In genomic region chr10:97497646-97498045, GRCm38 (mm10) we compare ENCODE assay signal across 24 mouse cellular contexts. TPM values are rescaled to one million over a fixed set of nuclear protein-coding genes. Genes with fewer than 3 reads are reported as not detected.
DNase-seq lines count a peak whose midpoint lies in the region; ATAC-seq and TF ChIP-seq lines count a peak whose summit lies in the region.
"Had no signal": no experiment of that assay in that cellular context is flagged by ENCODE, and none has a peak within 500 bp of the region (broad histone marks: within the 10 kb centered on the region; RNA-seq: fewer than 3 reads in every experiment).

No protein-coding gene starts in this region.

- peaks cover 2% of the 10 kb centered on the region; the same call in 1 of the 2 replicates for H3K36me3 ChIP-seq in limb, embryonic 14.5 days (ENCODE audit: control insufficient read depth, insufficient read depth, low read length)
- no peaks in the 10 kb centered on the region for H3K36me3 ChIP-seq in limb, embryonic 10.5 days
- H3K36me3 ChIP-seq: embryonic facial prominence, embryonic 10.5 days; embryonic facial prominence, embryonic 12.5 days; forebrain, embryonic 15.5 days; G1E had no signal

- TF ChIP-seq POLR2A in limb, embryonic 14.5 days (IDR thresholded peaks at IDR 0.05; ENCODE audit: borderline replicate concordance, extremely low read depth, insufficient read depth, insufficient read length): no peak

- no peak overlapping the region for H3K4me2 ChIP-seq in limb, embryonic 14.5 days (replicated peaks; ENCODE audit: low read depth, low read length, severe bottlenecking)
- H3K4me2 ChIP-seq: embryonic facial prominence, embryonic 12.5 days; forebrain, embryonic 13.5 days; forebrain, embryonic 15.5 days had no signal

- TF ChIP-seq CTCF in gastrocnemius, adult 2 months (IDR thresholded peaks at IDR 0.05): no peak

- H3K4me1 ChIP-seq in limb, embryonic 14.5 days (ENCODE audit: control insufficient read depth, insufficient read depth, low read length): no peaks in the 10 kb centered on the region
- no peaks in the 10 kb centered on the region for H3K4me1 ChIP-seq in limb, embryonic 10.5 days
- H3K4me1 ChIP-seq: embryonic facial prominence, embryonic 10.5 days; embryonic facial prominence, embryonic 12.5 days; forebrain, embryonic 15.5 days had no signal

- H3K9ac ChIP-seq in limb, embryonic 14.5 days (ENCODE audit: low read depth, low read length, severe bottlenecking): no peak overlapping the region
- H3K9ac ChIP-seq: embryonic facial prominence, embryonic 12.5 days; forebrain, embryonic 13.5 days; forebrain, embryonic 15.5 days; forebrain, postnatal 0 days had no signal

- WGBS in limb, embryonic 14.5 days: 49% methylated on average over 5 of the region's 5 CpGs
- WGBS in limb, embryonic 10.5 days: 61% methylated on average over 5 of the region's 5 CpGs

- H3K9me3 ChIP-seq in limb, embryonic 14.5 days (ENCODE audit: control insufficient read depth, low read length): no peaks in the 10 kb centered on the region
- no peaks in the 10 kb centered on the region for H3K9me3 ChIP-seq in limb, embryonic 10.5 days (replicated peaks)
- H3K9me3 ChIP-seq: embryonic facial prominence, embryonic 10.5 days; embryonic facial prominence, embryonic 12.5 days; forebrain, embryonic 13.5 days; forebrain, embryonic 15.5 days had no signal

- peak; percentile 16 for DNase-seq in adrenal gland, postnatal 10 days
- no peak for DNase-seq in adrenal gland, postnatal 25 days
- peak; percentile 57 for DNase-seq in gastrocnemius, adult 2 months
- no peak for DNase-seq in gastrocnemius, adult 18-20 months (ENCODE audit: low spot score)
- DNase-seq in gastrocnemius, postnatal 14 days: peak; percentile 41
- no peak for DNase-seq in gastrocnemius, adult 8-10 months (ENCODE audit: low spot score in 2 of 2)
- no peak for DNase-seq in limb, embryonic 14.5 days (ENCODE audit: low spot score)
- DNase-seq in limb, embryonic 10.5 days (ENCODE audit: low spot score): no peak
- DNase-seq: B cell, adult 2 months; cerebellum, adult 11-12 months; cerebellum, adult 2 months; cerebellum, adult 9-10 months; cerebellum, postnatal 10 days; cerebellum, postnatal 25 days; forebrain, postnatal 0 days had no signal

- intact Hi-C loops in gastrocnemius, adult 2 months (cut with DNase I): no loop called here
- intact Hi-C loops in gastrocnemius, postnatal 14 days (cut with DNase I; ENCODE audit: low total_unique reads): no loop called here

- peak overlapping the region; percentile 2; the same call in 1 of the 2 replicates for H3K27ac ChIP-seq in gastrocnemius, adult 2 months
- 0 out of 2 replicates have a peak overlapping the region, but pooled peaks have one; percentile 10 for H3K27ac ChIP-seq in limb, embryonic 14.5 days (replicated peaks; ENCODE audit: low read depth, low read length)
- H3K27ac ChIP-seq in limb, embryonic 10.5 days: no peak overlapping the region
- H3K27ac ChIP-seq: embryonic facial prominence, embryonic 10.5 days; embryonic facial prominence, embryonic 12.5 days; forebrain, embryonic 13.5 days; forebrain, embryonic 15.5 days had no signal

- H3K27me3 ChIP-seq in limb, embryonic 14.5 days (ENCODE audit: control insufficient read depth, insufficient read depth, low read length): no peaks in the 10 kb centered on the region
- no peaks in the 10 kb centered on the region for H3K27me3 ChIP-seq in limb, embryonic 10.5 days (ENCODE audit: low read depth, poor library complexity, severe bottlenecking)
- H3K27me3 ChIP-seq: CH12.LX; embryonic facial prominence, embryonic 12.5 days; forebrain, embryonic 13.5 days; forebrain, embryonic 15.5 days; Patski had no signal

- ATAC-seq in limb, embryonic 14.5 days (ENCODE audit: low FRiP score, low read depth): no peak
- ATAC-seq: activated CD4-positive, CD25-positive, alpha-beta regulatory T cell, adult 4 months; CD4-positive, CD25-positive, alpha-beta regulatory T cell, adult 4 months; forebrain, embryonic 13.5 days; forebrain, embryonic 15.5 days; forebrain, postnatal 0 days; Patski had no signal

- peak overlapping the region; percentile 15 for H3K4me3 ChIP-seq in gastrocnemius, adult 2 months
- H3K4me3 ChIP-seq in limb, embryonic 14.5 days (replicated peaks; ENCODE audit: low read length): no peak overlapping the region
- no peak overlapping the region for H3K4me3 ChIP-seq in limb, embryonic 10.5 days
- H3K4me3 ChIP-seq: embryonic facial prominence, embryonic 10.5 days; embryonic facial prominence, embryonic 12.5 days; forebrain, embryonic 13.5 days; forebrain, embryonic 15.5 days had no signal

RNA-seq across cellular contexts. Expression of gene Dcn, which starts 18.2 kb away (rescaled TPM):
- total RNA-seq in adrenal gland, postnatal 10 days (2021): 100 to 1,000 TPM; 277 to 311 TPM
- total RNA-seq in adrenal gland, postnatal 25 days (2021): 75.1 and 88.2 TPM in 2 replicates
- 100 to 1,000 TPM; 271 to 502 TPM for total RNA-seq in gastrocnemius, adult 2 months (2021)
- 100 to 1,000 TPM; 239 to 377 TPM for total RNA-seq in gastrocnemius, adult 18-20 months (2021)
- total RNA-seq in gastrocnemius, postnatal 14 days (2021): 100 to 1,000 TPM; 413 to 497 TPM
- total RNA-seq in gastrocnemius, adult 8-10 months (2022): 100 to 1,000 TPM; 137 to 325 (median 228) TPM
- 435 and 512 TPM in 2 replicates for polyA plus RNA-seq in limb, embryonic 14.5 days (2012; rRNA removed)
- 720 and 758 TPM in 2 replicates for polyA plus RNA-seq in limb, embryonic 14.5 days (2014; fragmentation: Nextera tagmentation; extraction: Ambion mirVana)
- 2.4 and 5.2 TPM in 2 replicates for polyA plus RNA-seq in limb, embryonic 10.5 days (2016; fragmentation: Nextera tagmentation; extraction: Ambion mirVana)
- total RNA-seq: CH12.LX had no signal
- polyA plus RNA-seq: activated CD4-positive, CD25-positive, alpha-beta regulatory T cell, adult 4 months; CD4-positive, CD25-positive, alpha-beta regulatory T cell, adult 4 months; G1E had no signal

Comparison
In these comparisons a context has a peak if more than half of its experiments do, and no peak if none do; other contexts are left out.
1. DNase-seq: peak in adrenal gland, postnatal 10 days (single experiment), gastrocnemius, adult 2 months (single experiment) and gastrocnemius, postnatal 14 days (single experiment); none in adrenal gland, postnatal 25 days (single experiment), gastrocnemius, adult 18-20 months (single experiment), gastrocnemius, adult 8-10 months (0 of 2), limb, embryonic 14.5 days (single experiment) and limb, embryonic 10.5 days (single experiment).